Mouse (Mus musculus): ENCODE data around the gene Gltpd2. TPM values are rescaled to one million over a fixed set of nuclear protein-coding genes. Genes with fewer than 3 reads are reported as not detected.
"Not testable (repeated sequence)": the region's sequence is repeated elsewhere in the genome, so short reads cannot be mapped to it uniquely, and the experiment has no call there.

The Gltpd2 gene
- polyA plus RNA-seq (2014; fragmentation: Nextera tagmentation; extraction: Ambion mirVana) = 0.27 TPM in 1 of 2 replicates, not detected in the other

- no peak for ATAC-seq (ENCODE audit: low read depth)
- Histone ChIP-seq H3K9ac (replicated peaks; ENCODE audit: low read depth, low read length) (peak within 1 kb of the TSS; percentile 50), H3K4me3 (ENCODE audit: low read depth, low read length) (peak within 1 kb of the TSS; percentile 17), H3K4me1 (ENCODE audit: control insufficient read depth, insufficient read depth, low read length) (no peaks in the 10 kb centered on the region), H3K27me3 (ENCODE audit: control insufficient read depth, insufficient read depth, low read length) (no peaks in the 10 kb centered on the region), H3K9me3 (ENCODE audit: control insufficient read depth, low read length) (no peaks in the 10 kb centered on the region), H3K36me3 (ENCODE audit: control insufficient read depth, insufficient read depth, low read length) (no peaks in the 10 kb centered on the region), H3K27ac (ENCODE audit: low read depth, low read length) (no peak within 1 kb of the TSS), H3K4me2 (ENCODE audit: low read depth, low read length) (peak within 1 kb of the TSS; percentile 40)
- 72% methylated on average over 10 of the region's 10 CpGs for WGBS
Measured at GRCm38 (mm10) chr11:70518923-70519322, at the start of gene Gltpd2. Gltpd2 (plus strand) TSS chr11:70519196.

GRCm38 (mm10) chr11:70469764-70470163 lies 49.2 kb upstream of the Gltpd2 start:
- WGBS = 89% methylated on average over 3 of the region's 3 CpGs

GRCm38 (mm10) chr11:70472716-70473115 lies 46.3 kb upstream of the Gltpd2 start:
- no peak for ATAC-seq (ENCODE audit: low read depth)
- Histone ChIP-seq H3K4me3 (ENCODE audit: low read depth, low read length) (no peak overlapping the region), H3K4me1 (ENCODE audit: control insufficient read depth, insufficient read depth, low read length) (no peaks in the 10 kb centered on the region), H3K9me3 (ENCODE audit: control insufficient read depth, low read length) (no peaks in the 10 kb centered on the region), H3K27ac (ENCODE audit: low read depth, low read length) (no peak overlapping the region), H3K4me2 (ENCODE audit: low read depth, low read length) (no peak overlapping the region), H3K27me3 (ENCODE audit: control insufficient read depth, insufficient read depth, low read length) (no peaks in the 10 kb centered on the region), H3K9ac (replicated peaks; ENCODE audit: low read depth, low read length) (no peak overlapping the region), H3K36me3 (ENCODE audit: control insufficient read depth, insufficient read depth, low read length) (no peaks in the 10 kb centered on the region)

More at GRCm38 (mm10) chr11:70469764-70470163, 49.2 kb upstream of the Gltpd2 start:
- no peak overlapping the region for H3K27ac ChIP-seq (ENCODE audit: low read depth, low read length)
- no peaks in the 10 kb centered on the region for H3K9me3 ChIP-seq (ENCODE audit: control insufficient read depth, low read length)
- no peaks in the 10 kb centered on the region; the same call in 1 of the 2 replicates for H3K27me3 ChIP-seq (ENCODE audit: control insufficient read depth, insufficient read depth, low read length)
- no peak overlapping the region for H3K4me3 ChIP-seq (ENCODE audit: low read depth, low read length)
- H3K4me2 ChIP-seq (ENCODE audit: low read depth, low read length) = no peak overlapping the region
- H3K4me1 ChIP-seq (ENCODE audit: control insufficient read depth, insufficient read depth, low read length) = 0 out of 2 replicates have a peak, but pooled peaks cover 5% of the 10 kb centered on the region
- no peak for ATAC-seq (ENCODE audit: low read depth)
- H3K9ac ChIP-seq (replicated peaks; ENCODE audit: low read depth, low read length) = no peak overlapping the region
- H3K36me3 ChIP-seq (ENCODE audit: control insufficient read depth, insufficient read depth, low read length) = no peaks in the 10 kb centered on the region

GRCm38 (mm10) chr11:70473291-70473690 lies 45.7 kb upstream of the Gltpd2 start:
- not testable (repeated sequence) for H3K27ac ChIP-seq (ENCODE audit: low read depth, low read length); H3K27me3 ChIP-seq (ENCODE audit: control insufficient read depth, insufficient read depth, low read length); H3K36me3 ChIP-seq (ENCODE audit: control insufficient read depth, insufficient read depth, low read length); H3K9me3 ChIP-seq (ENCODE audit: control insufficient read depth, low read length); H3K4me1 ChIP-seq (ENCODE audit: control insufficient read depth, insufficient read depth, low read length); H3K4me2 ChIP-seq (ENCODE audit: low read depth, low read length); H3K9ac ChIP-seq (replicated peaks; ENCODE audit: low read depth, low read length); ATAC-seq (ENCODE audit: low read depth); H3K4me3 ChIP-seq (ENCODE audit: low read depth, low read length)
- WGBS = 94% methylated on average over 5 of the region's 5 CpGs

GRCm38 (mm10) chr11:70474872-70475534 lies 44.0 kb upstream of the Gltpd2 start:
- no peaks in the 10 kb centered on the region for H3K4me1 ChIP-seq (ENCODE audit: control insufficient read depth, insufficient read depth, low read length)
- H3K36me3 ChIP-seq (ENCODE audit: control insufficient read depth, insufficient read depth, low read length) = no peaks in the 10 kb centered on the region
- H3K9ac ChIP-seq (replicated peaks; ENCODE audit: low read depth, low read length) = no peak overlapping the region
- H3K27me3 ChIP-seq (ENCODE audit: control insufficient read depth, insufficient read depth, low read length) = no peaks in the 10 kb centered on the region
- no peak overlapping the region for H3K27ac ChIP-seq (ENCODE audit: low read depth, low read length)
- WGBS = 86% methylated on average over 12 of the region's 12 CpGs
- ATAC-seq (ENCODE audit: low read depth) = no peak
- H3K4me3 ChIP-seq (ENCODE audit: low read depth, low read length) = no peak overlapping the region
- H3K9me3 ChIP-seq (ENCODE audit: control insufficient read depth, low read length) = no peaks in the 10 kb centered on the region
- no peak overlapping the region for H3K4me2 ChIP-seq (ENCODE audit: low read depth, low read length)

GRCm38 (mm10) chr11:70485498-70485897 lies 33.5 kb upstream of the Gltpd2 start:
- Histone ChIP-seq H3K27me3 (ENCODE audit: control insufficient read depth, insufficient read depth, low read length) (no peaks in the 10 kb centered on the region), H3K9ac (replicated peaks; ENCODE audit: low read depth, low read length) (no peak overlapping the region), H3K4me3 (ENCODE audit: low read depth, low read length) (no peak overlapping the region), H3K27ac (ENCODE audit: low read depth, low read length) (no peak overlapping the region), H3K36me3 (ENCODE audit: control insufficient read depth, insufficient read depth, low read length) (no peaks in the 10 kb centered on the region), H3K4me2 (ENCODE audit: low read depth, low read length) (no peak overlapping the region), H3K9me3 (ENCODE audit: control insufficient read depth, low read length) (no peaks in the 10 kb centered on the region), H3K4me1 (ENCODE audit: control insufficient read depth, insufficient read depth, low read length) (no peaks in the 10 kb centered on the region)
- no peak for ATAC-seq (ENCODE audit: low read depth)
- 70% methylated on average over 2 of the region's 2 CpGs for WGBS

GRCm38 (mm10) chr11:70487816-70488215 lies 31.2 kb upstream of the Gltpd2 start:
- no peaks in the 10 kb centered on the region for H3K9me3 ChIP-seq (ENCODE audit: control insufficient read depth, low read length)
- no peaks in the 10 kb centered on the region for H3K36me3 ChIP-seq (ENCODE audit: control insufficient read depth, insufficient read depth, low read length)
- H3K27me3 ChIP-seq (ENCODE audit: control insufficient read depth, insufficient read depth, low read length) = no peaks in the 10 kb centered on the region
- H3K27ac ChIP-seq (ENCODE audit: low read depth, low read length) = no peak overlapping the region
- H3K4me1 ChIP-seq (ENCODE audit: control insufficient read depth, insufficient read depth, low read length) = no peaks in the 10 kb centered on the region
- no peak overlapping the region for H3K4me3 ChIP-seq (ENCODE audit: low read depth, low read length)
- no peak overlapping the region for H3K9ac ChIP-seq (replicated peaks; ENCODE audit: low read depth, low read length)
- WGBS = 40% methylated on average over 4 of the region's 4 CpGs
- no peak overlapping the region for H3K4me2 ChIP-seq (ENCODE audit: low read depth, low read length)
- no peak for ATAC-seq (ENCODE audit: low read depth)

GRCm38 (mm10) chr11:70489138-70489537 lies 29.9 kb upstream of the Gltpd2 start:
- no peak overlapping the region for H3K27ac ChIP-seq (ENCODE audit: low read depth, low read length)
- H3K9ac ChIP-seq (replicated peaks; ENCODE audit: low read depth, low read length) = no peak overlapping the region
- no peak overlapping the region for H3K4me3 ChIP-seq (ENCODE audit: low read depth, low read length)
- no peaks in the 10 kb centered on the region for H3K27me3 ChIP-seq (ENCODE audit: control insufficient read depth, insufficient read depth, low read length)
- ATAC-seq (ENCODE audit: low read depth) = no peak
- H3K9me3 ChIP-seq (ENCODE audit: control insufficient read depth, low read length) = no peaks in the 10 kb centered on the region
- H3K4me1 ChIP-seq (ENCODE audit: control insufficient read depth, insufficient read depth, low read length) = no peaks in the 10 kb centered on the region
- 82% methylated on average over 3 of the region's 3 CpGs for WGBS
- H3K4me2 ChIP-seq (ENCODE audit: low read depth, low read length) = no peak overlapping the region
- no peaks in the 10 kb centered on the region for H3K36me3 ChIP-seq (ENCODE audit: control insufficient read depth, insufficient read depth, low read length)

- no peak for ATAC-seq (ENCODE audit: low read depth)
- no peak overlapping the region for H3K27ac ChIP-seq (ENCODE audit: low read depth, low read length)
- H3K4me2 ChIP-seq (ENCODE audit: low read depth, low read length) = no peak overlapping the region
- no peaks in the 10 kb centered on the region for H3K27me3 ChIP-seq (ENCODE audit: control insufficient read depth, insufficient read depth, low read length)
- no peaks in the 10 kb centered on the region for H3K36me3 ChIP-seq (ENCODE audit: control insufficient read depth, insufficient read depth, low read length)
- WGBS = 90% methylated on average over 6 of the region's 6 CpGs
- H3K4me1 ChIP-seq (ENCODE audit: control insufficient read depth, insufficient read depth, low read length) = no peaks in the 10 kb centered on the region
- no peak overlapping the region for H3K4me3 ChIP-seq (ENCODE audit: low read depth, low read length)
- no peaks in the 10 kb centered on the region for H3K9me3 ChIP-seq (ENCODE audit: control insufficient read depth, low read length)
- H3K9ac ChIP-seq (replicated peaks; ENCODE audit: low read depth, low read length) = no peak overlapping the region
Measured at GRCm38 (mm10) chr11:70489684-70490083, 29.3 kb upstream of the Gltpd2 start.
